Comparison of ENCODE assay signal across 8 mouse cellular contexts in genomic region chr4:116720343-116721097, GRCm38 (mm10). TPM values are rescaled to one million over a fixed set of nuclear protein-coding genes. Genes with fewer than 3 reads are reported as not detected.
DNase-seq lines count a peak whose midpoint lies in the region; ATAC-seq lines count a peak whose summit lies in the region.

Gene Tesk2 (plus strand): TSS chr4:116720948.

- H3K4me3 ChIP-seq in heart, embryonic 14.5 days (ENCODE audit: control insufficient read depth in 1 of 2, insufficient read depth in 1 of 2, low read depth in 1 of 2, low read length in 2 of 2), result peak within 1 kb of the TSS; percentile 64 to 80
- H3K4me3 ChIP-seq in liver, embryonic 13.5 days (replicated peaks), result peak within 1 kb of the TSS; percentile 84
- H3K4me3 ChIP-seq in stomach, embryonic 16.5 days (replicated peaks; ENCODE audit: low read length), result peak within 1 kb of the TSS; percentile 99

- H3K27me3 ChIP-seq in heart, embryonic 14.5 days (ENCODE audit: control insufficient read depth, insufficient read depth, low read length), result no peaks in the 10 kb centered on the region
- H3K27me3 ChIP-seq in liver, embryonic 13.5 days, result 0 out of 2 replicates have a peak, but pooled peaks cover 4% of the 10 kb centered on the region
- H3K27me3 ChIP-seq in stomach, embryonic 16.5 days (ENCODE audit: control insufficient read depth, insufficient read depth, low read length), result no peaks in the 10 kb centered on the region

- ATAC-seq in CD4-positive, CD25-positive, alpha-beta regulatory T cell, adult 4 months, result peak; percentile 97
- peak; percentile 98 for ATAC-seq in heart, embryonic 14.5 days (ENCODE audit: insufficient number of reproducible peaks, insufficient read depth, low FRiP score, low read depth)
- ATAC-seq in liver, embryonic 13.5 days (ENCODE audit: low read depth), result peak; percentile 92
- ATAC-seq in stomach, embryonic 16.5 days (ENCODE audit: insufficient read depth, low FRiP score), result peak; percentile 97

- no peaks in the 10 kb centered on the region for H3K9me3 ChIP-seq in heart, embryonic 14.5 days (ENCODE audit: control insufficient read depth, low read length)
- no peaks in the 10 kb centered on the region for H3K9me3 ChIP-seq in liver, embryonic 13.5 days (replicated peaks)
- H3K9me3 ChIP-seq in stomach, embryonic 16.5 days (replicated peaks; ENCODE audit: control insufficient read depth, low read length), result no peaks in the 10 kb centered on the region

- H3K4me1 ChIP-seq in heart, embryonic 14.5 days (ENCODE audit: control insufficient read depth in 2 of 2, insufficient read depth in 2 of 2, low read length in 2 of 2), result peaks cover 3 to 17% of the 10 kb centered on the region in 2 experiments; a peak in 3 of 4 replicates
- peaks cover 22% of the 10 kb centered on the region for H3K4me1 ChIP-seq in liver, embryonic 13.5 days (replicated peaks)
- H3K4me1 ChIP-seq in stomach, embryonic 16.5 days (ENCODE audit: control insufficient read depth, insufficient read depth, low read length), result peaks cover 13% of the 10 kb centered on the region

- peak; percentile 86 for DNase-seq in c-Kit-negative CD71-positive TER-119-positive erythroid progenitor cells, embryonic 14.5 days (ENCODE audit: low read depth, low spot score)
- DNase-seq in fibroblast of lung, adult 2 months (ENCODE audit: low read depth), result peak; percentile 97
- peak; percentile 97 for DNase-seq in kidney, postnatal 14 days
- DNase-seq in liver, embryonic 13.5 days, result peak; percentile 89
- peak; percentile 91 for DNase-seq in neural tube, embryonic 10.5 days (ENCODE audit: extremely low spot score, low spot score)

- WGBS in heart, embryonic 14.5 days, result under 1% methylated on average over 33 of the region's 34 CpGs
- under 1% methylated on average over 34 of the region's 34 CpGs for WGBS in liver, embryonic 13.5 days (ENCODE audit: insufficient replicate concordance)
- under 1% methylated on average over 33 of the region's 34 CpGs for WGBS in stomach, embryonic 16.5 days

- H3K27ac ChIP-seq in heart, embryonic 14.5 days (replicated peaks in 1 of 2; ENCODE audit: control insufficient read depth in 1 of 2, insufficient read depth in 1 of 2, low read depth in 2 of 2, low read length in 2 of 2), result peak within 1 kb of the TSS; percentile 56 to 89
- peak within 1 kb of the TSS; percentile 74 for H3K27ac ChIP-seq in liver, embryonic 13.5 days
- peak within 1 kb of the TSS; percentile 85 for H3K27ac ChIP-seq in stomach, embryonic 16.5 days (ENCODE audit: low read length)

- H3K4me2 ChIP-seq in heart, embryonic 14.5 days (ENCODE audit: low read length), result peak within 1 kb of the TSS; percentile 95
- peak within 1 kb of the TSS; percentile 98 for H3K4me2 ChIP-seq in liver, embryonic 13.5 days
- peak within 1 kb of the TSS; percentile 73 for H3K4me2 ChIP-seq in stomach, embryonic 16.5 days (ENCODE audit: low read depth, low read length)

- H3K36me3 ChIP-seq in heart, embryonic 14.5 days (ENCODE audit: control insufficient read depth, insufficient read depth, low read length), result peaks cover 2% of the 10 kb centered on the region; the same call in 1 of the 2 replicates
- peaks cover 8% of the 10 kb centered on the region; the same call in 1 of the 2 replicates for H3K36me3 ChIP-seq in liver, embryonic 13.5 days
- H3K36me3 ChIP-seq in stomach, embryonic 16.5 days (ENCODE audit: control insufficient read depth, insufficient read depth, low read length), result no peaks in the 10 kb centered on the region

- peak within 1 kb of the TSS; percentile 82 for H3K9ac ChIP-seq in heart, embryonic 14.5 days (ENCODE audit: low read length)
- peak within 1 kb of the TSS; percentile 87 for H3K9ac ChIP-seq in liver, embryonic 13.5 days
- H3K9ac ChIP-seq in stomach, embryonic 16.5 days (ENCODE audit: low read length), result peak within 1 kb of the TSS; percentile 94

RNA-seq across cellular contexts. Expression of gene Tesk2, which starts in this region (rescaled TPM):
- polyA plus RNA-seq in CD4-positive, CD25-positive, alpha-beta regulatory T cell, adult 4 months (2017; shearing (Covaris generic)), result 1 to 10 TPM; 4.6 to 7.8 TPM
- 2.4 and 2.7 TPM in 2 replicates for polyA plus RNA-seq in heart, embryonic 14.5 days (2014; fragmentation: Nextera tagmentation; extraction: Ambion mirVana)
- 2.1 and 2.5 TPM in 2 replicates for polyA plus RNA-seq in liver, embryonic 13.5 days (2015; fragmentation: Nextera tagmentation; extraction: Ambion mirVana)
- polyA plus RNA-seq in stomach, embryonic 16.5 days (2015; fragmentation: Nextera tagmentation; extraction: Ambion mirVana), result 5.1 and 7.6 TPM in 2 replicates

Comparison
In these comparisons a context has a peak if more than half of its experiments do, and no peak if none do; other contexts are left out.
1. Peak in every context shown above with its lines: DNase-seq, ATAC-seq, H3K4me3 ChIP-seq and H3K27ac ChIP-seq.